Mouse (Mus musculus) c-Kit-positive CD71-positive TER-119-negative erythroid progenitor cells, embryonic 14.5 days (primary cell): ENCODE measurements around the gene Ppil3.
A peak's percentile ranks its signal among the peaks of the same experiment; 100 is the strongest.

ENCODE experiments used
- DNase-seq: peaks from one replicate; pipeline ENCODE4 v3.0.0-alpha.2; 2013; ENCODE audit warnings: low read depth

Gene Ppil3

DNA sequence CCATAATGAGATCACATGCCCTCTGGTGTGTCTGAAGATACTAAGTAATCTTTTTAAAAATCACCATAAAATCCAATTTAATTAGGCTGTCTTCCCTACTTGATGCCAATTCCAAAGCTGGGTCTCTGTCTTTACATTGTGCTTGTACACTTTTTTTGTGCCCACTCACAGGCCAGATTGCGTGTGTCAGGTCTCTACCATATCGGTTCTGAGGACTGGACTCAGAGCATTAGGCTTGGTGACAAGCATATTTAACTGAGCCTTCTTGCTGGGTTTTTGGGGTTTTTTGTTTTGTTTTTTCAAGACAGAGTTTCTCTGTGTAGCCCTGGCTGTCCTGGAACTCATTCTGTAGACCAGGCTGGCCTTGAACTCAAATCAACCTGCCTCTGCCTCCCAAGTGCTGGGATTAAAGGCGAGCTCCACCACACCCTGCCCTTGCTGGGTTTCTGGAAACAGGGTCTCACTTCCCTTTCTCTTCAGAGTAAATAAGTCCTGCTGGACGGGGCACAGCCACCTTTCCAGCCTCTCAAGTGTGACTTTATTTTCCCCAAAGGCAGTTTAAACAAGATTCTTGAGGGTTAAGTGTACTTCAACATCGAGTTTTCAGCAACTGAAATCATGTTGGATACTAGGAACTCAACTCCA is 35.6 kb downstream of the Ppil3 start:
- no peak for DNase-seq

GRCm38 (mm10) chr1:58408141-58408540 is 37.1 kb downstream of the Ppil3 start:
- no peak for DNase-seq

DNA sequence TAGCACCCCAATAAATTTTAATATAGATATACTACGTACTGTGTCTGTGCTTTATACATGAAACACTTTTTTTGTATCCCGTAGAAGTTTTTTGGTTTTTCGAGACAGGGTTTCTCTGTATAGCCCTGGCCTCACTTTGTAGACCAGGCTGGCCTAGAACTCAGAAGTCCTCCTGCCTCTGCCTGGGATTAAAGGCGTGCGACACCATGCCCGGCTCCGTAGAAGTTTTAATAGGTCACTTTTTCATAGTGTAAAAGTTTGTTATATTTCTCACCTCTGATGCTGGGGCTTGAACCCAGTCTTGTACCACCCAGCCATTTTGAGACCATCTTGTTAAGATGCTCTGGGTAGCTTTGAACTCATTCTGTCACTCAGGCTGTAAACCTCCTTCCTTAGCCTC is 38.0 kb downstream of the Ppil3 start:
- no peak for DNase-seq

GRCm38 (mm10) chr1:58403745-58404144 is 41.5 kb downstream of the Ppil3 start:
- no peak for DNase-seq

GRCm38 (mm10) chr1:58401396-58401795 is 43.9 kb downstream of the Ppil3 start:
- no peak for DNase-seq

- DNase-seq, result no peak
These were observed 47.6 kb downstream of the Ppil3 start for GRCm38 (mm10) chr1:58397731-58398130.

GRCm38 (mm10) chr1:58396179-58396578 is 49.1 kb downstream of the Ppil3 start:
- no peak for DNase-seq

- DNase-seq, result no peak
These were observed 49.9 kb downstream of the Ppil3 start for GRCm38 (mm10) chr1:58395341-58395740.

- peak; percentile 42 for DNase-seq
These were observed 51.7 kb downstream of the Ppil3 start for GRCm38 (mm10) chr1:58393284-58394195.

DNA sequence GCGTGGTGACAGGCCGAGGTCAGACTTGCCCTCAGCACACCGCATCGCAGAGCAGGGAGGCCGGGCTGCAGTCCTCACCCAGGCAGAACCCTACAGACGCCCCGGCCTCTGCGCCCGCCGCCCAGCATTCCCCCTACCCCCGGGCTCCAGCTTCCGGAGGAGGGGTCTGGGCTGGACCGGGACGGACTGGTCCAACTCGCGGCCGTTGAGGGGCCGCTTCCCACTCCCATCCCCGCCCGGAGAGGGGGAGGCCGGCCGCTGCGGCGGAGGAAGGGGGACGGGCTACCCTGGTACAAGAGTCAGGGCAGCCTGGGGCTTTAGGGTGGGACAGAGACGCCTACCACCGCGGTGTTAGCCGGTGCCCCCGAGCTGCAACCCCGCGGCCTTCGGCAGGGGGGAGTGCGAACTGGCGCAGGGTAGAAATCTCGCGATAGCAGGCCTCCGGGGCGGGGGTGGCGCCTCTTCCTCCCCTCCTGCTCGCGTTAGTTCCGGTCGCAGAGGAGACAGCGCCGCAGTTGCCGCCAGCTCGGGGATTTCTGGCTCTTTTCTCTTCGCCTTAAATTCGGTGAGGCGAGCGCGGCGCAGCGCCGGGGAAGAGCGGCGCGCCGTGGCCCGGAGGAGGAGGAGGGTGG is 52.5 kb downstream of the Ppil3 start, which contains the start of gene Bzw1:
Gene Bzw1, plus strand, starts transcription at position 247 of the 632 bp plus-strand sequence.
- peak; percentile 76 for DNase-seq

DNA sequence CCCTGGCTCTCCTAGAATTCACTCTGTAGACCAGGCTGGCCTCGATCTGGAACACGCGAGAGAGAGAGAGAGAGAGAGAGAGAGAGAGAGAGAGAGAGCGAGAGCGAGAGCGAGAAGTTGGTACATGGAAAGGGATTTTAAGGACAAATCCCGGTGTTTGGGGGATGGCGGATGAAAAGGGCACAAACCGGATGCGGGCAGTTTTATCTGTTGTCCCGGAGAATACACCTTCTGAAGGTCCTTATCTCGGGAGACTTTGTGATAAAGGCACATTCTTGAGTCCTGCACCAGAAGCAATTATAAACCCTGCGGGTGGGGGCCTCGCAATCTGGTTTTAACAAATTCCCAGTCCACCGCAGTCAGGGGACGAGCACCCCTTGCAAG is 53.0 kb downstream of the Ppil3 start:
- no peak for DNase-seq

GRCm38 (mm10) chr1:58391421-58392267 is 53.6 kb downstream of the Ppil3 start:
- DNase-seq, result no peak

GRCm38 (mm10) chr1:58382586-58383281 is 62.6 kb downstream of the Ppil3 start:
- no peak for DNase-seq
